Mouse (Mus musculus): ENCODE results near the gene Olfr11. TPM values are rescaled to one million over a fixed set of nuclear protein-coding genes. Genes with fewer than 3 reads are reported as not detected.

The Olfr11 gene
- not detected in 2 replicates for polyA plus RNA-seq (2016; fragmentation: Nextera tagmentation; extraction: Ambion mirVana)

GRCm38 (mm10) chr13:21642418-21642817 lies at the start of gene Olfr11:
TSS of gene Olfr11 (minus strand) at chr13:21642518.
- no peak within 1 kb of the TSS for H3K27ac ChIP-seq (replicated peaks)
- ATAC-seq (ENCODE audit: low FRiP score, low read depth), result no peak
- no peaks in the 10 kb centered on the region for H3K4me1 ChIP-seq
- H3K4me3 ChIP-seq, result no peak within 1 kb of the TSS
- no peaks in the 10 kb centered on the region for H3K27me3 ChIP-seq
- H3K9ac ChIP-seq (replicated peaks), result no peak within 1 kb of the TSS
- H3K9me3 ChIP-seq, result no peaks in the 10 kb centered on the region
- H3K36me3 ChIP-seq, result no peaks in the 10 kb centered on the region
- no peak within 1 kb of the TSS for H3K4me2 ChIP-seq (replicated peaks)
- WGBS, result 89% methylated on average over 2 of the region's 2 CpGs

GRCm38 (mm10) chr13:21677305-21677704 lies 35.0 kb upstream of the Olfr11 start, which contains the start of gene Olfr1360:
TSS of gene Olfr1360 (minus strand) at chr13:21677405.
- H3K9me3 ChIP-seq, result no peaks in the 10 kb centered on the region
- H3K36me3 ChIP-seq, result no peaks in the 10 kb centered on the region
- no peak within 1 kb of the TSS for H3K4me3 ChIP-seq
- H3K27me3 ChIP-seq, result no peaks in the 10 kb centered on the region
- no peak for ATAC-seq (ENCODE audit: low FRiP score, low read depth)
- H3K4me1 ChIP-seq, result no peaks in the 10 kb centered on the region
- no peak within 1 kb of the TSS for H3K9ac ChIP-seq (replicated peaks)
- no peak within 1 kb of the TSS for H3K27ac ChIP-seq (replicated peaks)
- no peak within 1 kb of the TSS for H3K4me2 ChIP-seq (replicated peaks)
- 88% methylated on average over 2 of the region's 2 CpGs for WGBS

GRCm38 (mm10) chr13:21663286-21663685 lies 21.0 kb upstream of the Olfr11 start, which contains the start of gene Olfr1361:
TSS of gene Olfr1361 (minus strand) at chr13:21663386.
- Histone ChIP-seq H3K9ac (replicated peaks) (no peak within 1 kb of the TSS), H3K9me3 (no peaks in the 10 kb centered on the region), H3K4me2 (replicated peaks) (no peak within 1 kb of the TSS), H3K27ac (replicated peaks) (no peak within 1 kb of the TSS), H3K36me3 (no peaks in the 10 kb centered on the region), H3K27me3 (no peaks in the 10 kb centered on the region), H3K4me1 (no peaks in the 10 kb centered on the region), H3K4me3 (no peak within 1 kb of the TSS)
- ATAC-seq (ENCODE audit: low FRiP score, low read depth), result no peak
- 76% methylated on average over 2 of the region's 2 CpGs for WGBS

- Histone ChIP-seq H3K27ac (replicated peaks) (no peak within 1 kb of the TSS), H3K9me3 (no peaks in the 10 kb centered on the region), H3K36me3 (no peaks in the 10 kb centered on the region), H3K4me3 (no peak within 1 kb of the TSS), H3K4me1 (no peaks in the 10 kb centered on the region), H3K9ac (replicated peaks) (no peak within 1 kb of the TSS), H3K27me3 (no peaks in the 10 kb centered on the region), H3K4me2 (replicated peaks) (no peak within 1 kb of the TSS)
- ATAC-seq (ENCODE audit: low FRiP score, low read depth), result no peak
Measured at GRCm38 (mm10) chr13:21613922-21614321, 28.4 kb downstream of the Olfr11 start, which contains the start of gene Olfr1362. TSS of gene Olfr1362 (minus strand) at chr13:21614022.

GRCm38 (mm10) chr13:21591618-21592017 lies 50.7 kb downstream of the Olfr11 start:
- ATAC-seq (ENCODE audit: low FRiP score, low read depth), result no peak
- no peak overlapping the region for H3K4me3 ChIP-seq

More at GRCm38 (mm10) chr13:21591618-21592017, 50.7 kb downstream of the Olfr11 start:
- Histone ChIP-seq H3K4me2 (replicated peaks) (no peak overlapping the region), H3K9ac (replicated peaks) (no peak overlapping the region), H3K36me3 (no peaks in the 10 kb centered on the region), H3K9me3 (0 out of 2 replicates have a peak, but pooled peaks cover 6% of the 10 kb centered on the region), H3K27me3 (no peaks in the 10 kb centered on the region), H3K4me1 (no peaks in the 10 kb centered on the region), H3K27ac (replicated peaks) (no peak overlapping the region)
- 68% methylated on average over 2 of the region's 2 CpGs for WGBS

Other genes with a start within 250 kb of the Olfr11 start
- gene Zkscan3, start 239.8 kb downstream of the Olfr11 start, polyA plus RNA-seq (2016; fragmentation: Nextera tagmentation; extraction: Ambion mirVana), result 99.0 and 100 TPM in 2 replicates
- gene Pgbd1, start 201.5 kb downstream of the Olfr11 start, polyA plus RNA-seq (2016; fragmentation: Nextera tagmentation; extraction: Ambion mirVana), result 5.1 and 6.8 TPM in 2 replicates
- gene Zscan26, start 188.8 kb downstream of the Olfr11 start, polyA plus RNA-seq (2016; fragmentation: Nextera tagmentation; extraction: Ambion mirVana), result 24.4 and 24.6 TPM in 2 replicates
- 2.5 and 2.9 TPM in 2 replicates for gene Nkapl, start 174.0 kb downstream of the Olfr11 start, polyA plus RNA-seq (2016; fragmentation: Nextera tagmentation; extraction: Ambion mirVana)
- 6.8 and 7.4 TPM in 2 replicates for gene Zkscan4, start 163.6 kb downstream of the Olfr11 start, polyA plus RNA-seq (2016; fragmentation: Nextera tagmentation; extraction: Ambion mirVana)
- not detected in 2 replicates for gene Gm10065, start 163.1 kb downstream of the Olfr11 start, polyA plus RNA-seq (2016; fragmentation: Nextera tagmentation; extraction: Ambion mirVana)
- 0.30 and 0.47 TPM in 2 replicates for gene AK157302, start 147.3 kb downstream of the Olfr11 start, polyA plus RNA-seq (2016; fragmentation: Nextera tagmentation; extraction: Ambion mirVana)
- gene Gm11273, start 141.1 kb downstream of the Olfr11 start, polyA plus RNA-seq (2016; fragmentation: Nextera tagmentation; extraction: Ambion mirVana), result 3.2 and 4.4 TPM in 2 replicates
- gene Zkscan8, start 111.4 kb downstream of the Olfr11 start, polyA plus RNA-seq (2016; fragmentation: Nextera tagmentation; extraction: Ambion mirVana), result 8.9 and 9.2 TPM in 2 replicates
- 0.21 and 0.22 TPM in 2 replicates for gene Olfr1366, start 99.7 kb downstream of the Olfr11 start, polyA plus RNA-seq (2016; fragmentation: Nextera tagmentation; extraction: Ambion mirVana)
- gene Olfr1535, start 82.6 kb downstream of the Olfr11 start, polyA plus RNA-seq (2016; fragmentation: Nextera tagmentation; extraction: Ambion mirVana), result not detected in 2 replicates
- not detected in 2 replicates for gene Olfr1364, start 60.8 kb downstream of the Olfr11 start, polyA plus RNA-seq (2016; fragmentation: Nextera tagmentation; extraction: Ambion mirVana)
- gene Olfr1362, start 28.5 kb downstream of the Olfr11 start, polyA plus RNA-seq (2016; fragmentation: Nextera tagmentation; extraction: Ambion mirVana), result not detected in 2 replicates
- gene Olfr1361, start 20.9 kb upstream of the Olfr11 start, polyA plus RNA-seq (2016; fragmentation: Nextera tagmentation; extraction: Ambion mirVana), result not detected in 2 replicates
- gene Olfr1360, start 34.9 kb upstream of the Olfr11 start, polyA plus RNA-seq (2016; fragmentation: Nextera tagmentation; extraction: Ambion mirVana), result not detected in 2 replicates
- gene Olfr1359, start 55.6 kb upstream of the Olfr11 start, polyA plus RNA-seq (2016; fragmentation: Nextera tagmentation; extraction: Ambion mirVana), result not detected in 2 replicates
- gene Hist1h2bl, start 73.6 kb upstream of the Olfr11 start, polyA plus RNA-seq (2016; fragmentation: Nextera tagmentation; extraction: Ambion mirVana), result 2.2 and 3.1 TPM in 2 replicates
- gene Hist1h2ai, start 73.9 kb upstream of the Olfr11 start, polyA plus RNA-seq (2016; fragmentation: Nextera tagmentation; extraction: Ambion mirVana), result 21.4 and 30.7 TPM in 2 replicates
- 6.0 and 10.1 TPM in 2 replicates for gene Hist1h3h, start 75.1 kb upstream of the Olfr11 start, polyA plus RNA-seq (2016; fragmentation: Nextera tagmentation; extraction: Ambion mirVana)
- 5.8 TPM in 2 replicates for gene Hist1h2bm, start 79.5 kb upstream of the Olfr11 start, polyA plus RNA-seq (2016; fragmentation: Nextera tagmentation; extraction: Ambion mirVana)
- 0.97 and 1.4 TPM in 2 replicates for gene Hist1h4j, start 92.5 kb upstream of the Olfr11 start, polyA plus RNA-seq (2016; fragmentation: Nextera tagmentation; extraction: Ambion mirVana)
- 2.9 and 3.5 TPM in 2 replicates for gene Hist1h4k, start 108.0 kb upstream of the Olfr11 start, polyA plus RNA-seq (2016; fragmentation: Nextera tagmentation; extraction: Ambion mirVana)
- 26.9 and 43.2 TPM in 2 replicates for gene Hist1h2ak, start 111.3 kb upstream of the Olfr11 start, polyA plus RNA-seq (2016; fragmentation: Nextera tagmentation; extraction: Ambion mirVana)
- gene Hist1h2bn, start 111.6 kb upstream of the Olfr11 start, polyA plus RNA-seq (2016; fragmentation: Nextera tagmentation; extraction: Ambion mirVana), result 3.9 and 6.3 TPM in 2 replicates
- gene Hist1h1b, start 138.1 kb upstream of the Olfr11 start, polyA plus RNA-seq (2016; fragmentation: Nextera tagmentation; extraction: Ambion mirVana), result 30.4 and 37.6 TPM in 2 replicates
- gene Hist1h3i, start 140.9 kb upstream of the Olfr11 start, polyA plus RNA-seq (2016; fragmentation: Nextera tagmentation; extraction: Ambion mirVana), result 155 and 164 TPM in 2 replicates
- gene Hist1h2an, start 144.7 kb upstream of the Olfr11 start, polyA plus RNA-seq (2016; fragmentation: Nextera tagmentation; extraction: Ambion mirVana), result 6.1 and 12.2 TPM in 2 replicates
- 1.9 and 2.4 TPM in 2 replicates for gene Hist1h2bp, start 144.9 kb upstream of the Olfr11 start, polyA plus RNA-seq (2016; fragmentation: Nextera tagmentation; extraction: Ambion mirVana)
- 18.5 and 23.3 TPM in 2 replicates for gene Hist1h2bq, start 167.7 kb upstream of the Olfr11 start, polyA plus RNA-seq (2016; fragmentation: Nextera tagmentation; extraction: Ambion mirVana)
- not detected in 2 replicates for gene Hist1h2ao, start 167.9 kb upstream of the Olfr11 start, polyA plus RNA-seq (2016; fragmentation: Nextera tagmentation; extraction: Ambion mirVana)
- not detected in 2 replicates for gene Hist1h4m, start 169.2 kb upstream of the Olfr11 start, polyA plus RNA-seq (2016; fragmentation: Nextera tagmentation; extraction: Ambion mirVana)
- gene Hist1h4n, start 189.7 kb upstream of the Olfr11 start, polyA plus RNA-seq (2016; fragmentation: Nextera tagmentation; extraction: Ambion mirVana), result 11.5 and 17.5 TPM in 2 replicates
- 4,827 and 5,103 TPM in 2 replicates for gene Hist1h2ap, start 191.0 kb upstream of the Olfr11 start, polyA plus RNA-seq (2016; fragmentation: Nextera tagmentation; extraction: Ambion mirVana)
- gene Hist1h2br, start 191.2 kb upstream of the Olfr11 start, polyA plus RNA-seq (2016; fragmentation: Nextera tagmentation; extraction: Ambion mirVana), result 17.6 and 23.0 TPM in 2 replicates